Mouse (Mus musculus) heart, postnatal 25 days (tissue): ENCODE results near the gene Fut9. TPM values are rescaled to one million over a fixed set of nuclear protein-coding genes. Genes with fewer than 3 reads are reported as not detected.

ENCODE experiments used
- DNase-seq: peaks from one replicate; pipeline ENCODE4 v3.0.0; 2022; ENCODE audit warnings: low spot score
- intact Hi-C: fragments of 180-260 bp; cut with DNase I; formaldehyde crosslinking; loops from one replicate; pipeline ENCODE4 v1.15.1; 2025
- total RNA-seq, 2 experiments: library from RNA; stranded (reverse); gene quantifications; 2 replicates each; pipeline ENCODE4 v1.2.3; 2021

Gene Fut9
- not detected for total RNA-seq

GRCm38 (mm10) chr4:25799476-25800283 is at the start of gene Fut9:
Fut9 (minus strand) TSS chr4:25800244.
- DNase-seq: no peak
- intact Hi-C loops: no loop called here

- intact Hi-C loops: no loop called here
- no peak for DNase-seq
These were observed 15.7 kb upstream of the Fut9 start for GRCm38 (mm10) chr4:25815783-25816182.

- intact Hi-C loops: no loop called here
- no peak for DNase-seq
These were observed 13.3 kb upstream of the Fut9 start for GRCm38 (mm10) chr4:25813340-25813739.

GRCm38 (mm10) chr4:25810058-25810457 is 10.0 kb upstream of the Fut9 start:
- no peak for DNase-seq
- intact Hi-C loops: no loop called here

- intact Hi-C loops: no loop called here
- DNase-seq: no peak
These were observed 1.7 kb upstream of the Fut9 start for GRCm38 (mm10) chr4:25801751-25802150.

- DNase-seq: no peak
- intact Hi-C loops: no loop called here
These were observed 206 bp upstream of the Fut9 start for GRCm38 (mm10) chr4:25800284-25800616.

- intact Hi-C loops: no loop called here
These were observed 981 bp downstream of the Fut9 start for GRCm38 (mm10) chr4:25799051-25799475.

GRCm38 (mm10) chr4:25798412-25798811 is 1.6 kb downstream of the Fut9 start:
- no peak for DNase-seq
- intact Hi-C loops: no loop called here

More at GRCm38 (mm10) chr4:25799051-25799475, 981 bp downstream of the Fut9 start:
- no peak for DNase-seq

- no peak for DNase-seq
- intact Hi-C loops: no loop called here
These were observed 3.9 kb downstream of the Fut9 start for GRCm38 (mm10) chr4:25796149-25796548.

GRCm38 (mm10) chr4:25785276-25785675 is 14.8 kb downstream of the Fut9 start:
- intact Hi-C loops: no loop called here
- no peak for DNase-seq

GRCm38 (mm10) chr4:25768657-25769056 is 31.4 kb downstream of the Fut9 start:
- intact Hi-C loops: no loop called here
- DNase-seq: no peak

GRCm38 (mm10) chr4:25763091-25763490 is 37.0 kb downstream of the Fut9 start:
- DNase-seq: no peak
- intact Hi-C loops: no loop called here

GRCm38 (mm10) chr4:25757909-25758548 is 42.0 kb downstream of the Fut9 start:
- no peak for DNase-seq
- intact Hi-C loops: no loop called here

GRCm38 (mm10) chr4:25741553-25741952 is 58.5 kb downstream of the Fut9 start:
- intact Hi-C loops: no loop called here
- no peak for DNase-seq

- no peak for DNase-seq
- intact Hi-C loops: no loop called here
These were observed 61.3 kb downstream of the Fut9 start for GRCm38 (mm10) chr4:25738782-25739181.

GRCm38 (mm10) chr4:25721576-25721975 is 78.5 kb downstream of the Fut9 start:
- intact Hi-C loops: no loop called here

GRCm38 (mm10) chr4:25713907-25714306 is 86.1 kb downstream of the Fut9 start:
- DNase-seq: no peak
- intact Hi-C loops: no loop called here

More at GRCm38 (mm10) chr4:25721576-25721975, 78.5 kb downstream of the Fut9 start:
- DNase-seq: no peak

GRCm38 (mm10) chr4:25684976-25685375 is 115.1 kb downstream of the Fut9 start:
- no peak for DNase-seq
- intact Hi-C loops: no loop called here

- no peak for DNase-seq
- intact Hi-C loops: no loop called here
These were observed 135.8 kb downstream of the Fut9 start for GRCm38 (mm10) chr4:25664196-25664595.

- intact Hi-C loops: no loop called here
- DNase-seq: no peak
These were observed 138.8 kb downstream of the Fut9 start for GRCm38 (mm10) chr4:25661204-25661727.

- intact Hi-C loops: no loop called here
- no peak for DNase-seq
These were observed 141.3 kb downstream of the Fut9 start for GRCm38 (mm10) chr4:25658792-25659191.
